Mouse (Mus musculus) stomach, adult 2 months (tissue): ENCODE data around the gene Efcab6. TPM values are rescaled to one million over a fixed set of nuclear protein-coding genes. Genes with fewer than 3 reads are reported as not detected.

Experiments
- polyA plus RNA-seq: library from polyadenylated mRNA; depleted of rRNA; stranded (reverse); fragments of >200 nt; gene quantifications from 2 replicates; pipeline ENCODE4 v1.2.3, GENCODE M21; 2012; rRNA removed

The Efcab6 gene
- not detected in 2 replicates for polyA plus RNA-seq

GRCm38 (mm10) chr15:84065140-84065539 lies at the start of gene Efcab6:
Gene Efcab6, minus strand, starts transcription at chr15:84065379.

GRCm38 (mm10) chr15:84105105-84105923 lies 40.1 kb upstream of the Efcab6 start, which contains the start of gene Sult4a1:
Gene Sult4a1, minus strand, starts transcription at chr15:84105754.

Other genes starting within 250 kb of the Efcab6 start
- gene Sult4a1, start 40.4 kb upstream of the Efcab6 start, polyA plus RNA-seq = 1.7 and 2.1 TPM in 2 replicates
- gene Pnpla5, start 57.8 kb upstream of the Efcab6 start, polyA plus RNA-seq = not detected in 2 replicates
- 2.3 and 5.2 TPM in 2 replicates for gene Pnpla3, start 102.5 kb upstream of the Efcab6 start, polyA plus RNA-seq
- 6.6 and 7.4 TPM in 2 replicates for gene Samm50, start 126.9 kb upstream of the Efcab6 start, polyA plus RNA-seq
- 2.1 and 2.4 TPM in 2 replicates for gene Parvb, start 166.7 kb upstream of the Efcab6 start, polyA plus RNA-seq